Mouse (Mus musculus): Measurements from ENCODE around the gene Synpo2.
"Not testable (repeated sequence)": the region's sequence is repeated elsewhere in the genome, so short reads cannot be mapped to it uniquely, and the experiment has no call there.

Synpo2 gene

GRCm38 (mm10) chr3:123138274-123139003 is 97.5 kb downstream of the Synpo2 start:
- DNase-seq (ENCODE audit: extremely low read depth, low read depth, low spot score): peak; percentile 65

- peak; percentile 61 for DNase-seq (ENCODE audit: extremely low read depth, low read depth, low spot score)
These were observed 103.8 kb downstream of the Synpo2 start for GRCm38 (mm10) chr3:123132101-123132500.

GRCm38 (mm10) chr3:123131151-123131756 is 104.7 kb downstream of the Synpo2 start:
- DNase-seq (ENCODE audit: extremely low read depth, low read depth, low spot score): no peak

- no peak for DNase-seq (ENCODE audit: extremely low read depth, low read depth, low spot score)
These were observed 105.4 kb downstream of the Synpo2 start for GRCm38 (mm10) chr3:123130314-123131150.

- DNase-seq (ENCODE audit: extremely low read depth, low read depth, low spot score): peak; percentile 58
These were observed 107.2 kb downstream of the Synpo2 start for GRCm38 (mm10) chr3:123128781-123129180.

- no peak for DNase-seq (ENCODE audit: extremely low read depth, low read depth, low spot score)
These were observed 107.9 kb downstream of the Synpo2 start for GRCm38 (mm10) chr3:123128091-123128490.

GRCm38 (mm10) chr3:123126741-123127140 is 109.2 kb downstream of the Synpo2 start:
- not testable (repeated sequence) for DNase-seq (ENCODE audit: extremely low read depth, low read depth, low spot score)

- DNase-seq (ENCODE audit: extremely low read depth, low read depth, low spot score): no peak
These were observed 112.1 kb downstream of the Synpo2 start for GRCm38 (mm10) chr3:123123817-123124216.

- no peak for DNase-seq (ENCODE audit: extremely low read depth, low read depth, low spot score)
These were observed 113.6 kb downstream of the Synpo2 start for GRCm38 (mm10) chr3:123122151-123123030.

GRCm38 (mm10) chr3:123116903-123117302 is 119.0 kb downstream of the Synpo2 start:
- DNase-seq (ENCODE audit: extremely low read depth, low read depth, low spot score): no peak

GRCm38 (mm10) chr3:123115770-123116527 is 120.0 kb downstream of the Synpo2 start:
- no peak for DNase-seq (ENCODE audit: extremely low read depth, low read depth, low spot score)

- no peak for DNase-seq (ENCODE audit: extremely low read depth, low read depth, low spot score)
These were observed 121.8 kb downstream of the Synpo2 start for GRCm38 (mm10) chr3:123114001-123114635.

- no peak for DNase-seq (ENCODE audit: extremely low read depth, low read depth, low spot score)
These were observed 123.2 kb downstream of the Synpo2 start for GRCm38 (mm10) chr3:123112781-123113180.

GRCm38 (mm10) chr3:123111071-123111711 is 124.8 kb downstream of the Synpo2 start:
- DNase-seq (ENCODE audit: extremely low read depth, low read depth, low spot score): no peak

- no peak for DNase-seq (ENCODE audit: extremely low read depth, low read depth, low spot score)
These were observed 128.0 kb downstream of the Synpo2 start for GRCm38 (mm10) chr3:123107830-123108549.

- DNase-seq (ENCODE audit: extremely low read depth, low read depth, low spot score): no peak
These were observed 131.6 kb downstream of the Synpo2 start for GRCm38 (mm10) chr3:123104325-123104724.

GRCm38 (mm10) chr3:123103151-123103860 is 132.6 kb downstream of the Synpo2 start:
- no peak for DNase-seq (ENCODE audit: extremely low read depth, low read depth, low spot score)

- no peak for DNase-seq (ENCODE audit: extremely low read depth, low read depth, low spot score)
These were observed 134.2 kb downstream of the Synpo2 start for GRCm38 (mm10) chr3:123101761-123102160.

Measured in fat pad, adult 2 months (tissue).